Mouse (Mus musculus) ovary, postnatal 14 days (tissue): ENCODE data around the gene Agap1.

Source experiments
- DNase-seq: peaks from one replicate; pipeline ENCODE4 v3.0.0; 2022; ENCODE audit warnings: low spot score

Gene Agap1

DNA sequence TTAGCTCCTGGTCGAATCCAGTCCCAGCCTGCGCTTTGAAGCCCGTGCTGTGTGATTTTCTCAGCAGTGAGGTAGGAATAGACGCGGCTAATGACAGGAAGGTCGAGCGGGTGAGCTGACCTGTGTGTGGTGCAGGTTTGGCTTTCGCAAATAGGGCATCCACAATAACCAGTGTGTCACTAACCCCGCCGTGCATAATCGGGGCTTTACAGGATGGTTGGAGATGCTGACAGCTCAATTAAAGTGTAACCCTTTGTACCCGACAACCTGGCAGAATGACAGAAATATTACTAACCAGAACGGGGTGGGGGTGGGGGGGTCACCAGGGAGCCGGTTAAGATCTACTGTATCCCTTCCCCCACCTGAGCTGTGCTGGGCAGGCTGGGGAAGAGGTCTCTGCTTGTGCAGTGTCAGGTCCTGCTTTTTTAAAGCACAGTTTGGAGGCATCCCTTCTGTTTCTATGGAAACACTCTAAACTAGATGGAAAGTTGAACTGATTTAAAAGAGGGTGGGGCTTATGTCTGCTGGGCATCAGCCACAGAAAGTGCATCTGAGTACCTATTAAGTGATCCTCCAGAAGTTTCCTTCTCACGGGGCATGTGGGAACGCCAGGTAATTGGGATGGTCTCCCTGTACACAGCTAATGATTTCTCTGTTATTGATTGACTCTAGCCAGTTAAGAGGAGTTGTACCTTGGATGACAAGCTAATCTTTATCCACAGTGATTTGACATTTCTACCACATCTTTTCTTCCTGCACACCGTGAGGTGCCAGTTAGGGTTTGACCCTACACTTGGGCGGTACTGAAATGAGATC lies 259.8 kb downstream of the Agap1 start:
- no peak for DNase-seq

DNA sequence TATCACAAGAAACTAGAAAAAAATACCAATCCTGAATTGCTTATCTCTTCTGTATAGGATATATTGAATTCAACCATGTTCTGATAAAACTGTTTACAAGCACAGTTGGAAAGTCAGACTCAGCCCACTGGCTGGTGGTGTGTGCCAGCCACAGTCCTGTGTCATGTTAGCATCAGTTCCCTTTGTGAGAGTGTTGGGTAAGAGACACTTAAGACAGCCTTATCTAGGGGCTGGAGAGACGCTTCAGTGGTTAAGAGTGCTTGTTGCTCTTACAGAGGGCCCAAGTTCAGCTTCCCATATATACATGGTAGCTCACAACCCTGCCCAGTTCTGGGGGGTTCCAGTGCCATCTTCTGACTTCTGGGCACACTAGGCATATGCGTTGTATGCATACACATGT lies 261.6 kb downstream of the Agap1 start:
- DNase-seq, result no peak

DNA sequence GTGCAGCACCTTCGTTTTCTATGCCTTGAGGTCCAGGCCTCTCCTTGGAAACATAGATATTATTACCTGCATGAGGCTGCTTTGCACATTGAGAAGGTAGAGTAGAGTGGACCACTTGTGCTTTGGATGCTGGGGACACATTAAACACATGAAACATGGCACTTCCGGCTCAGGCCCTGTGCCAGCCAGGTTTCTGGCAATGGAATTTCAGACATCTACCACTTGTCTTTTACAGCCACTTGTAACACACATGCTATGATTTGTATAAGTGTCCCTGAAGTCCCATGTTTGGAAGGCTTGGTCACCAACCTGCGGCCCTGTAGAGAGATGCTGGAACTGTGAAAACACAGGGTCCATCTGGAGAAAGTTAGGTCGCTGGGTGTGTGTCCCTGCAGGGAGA lies 262.5 kb downstream of the Agap1 start:
- no peak for DNase-seq

DNA sequence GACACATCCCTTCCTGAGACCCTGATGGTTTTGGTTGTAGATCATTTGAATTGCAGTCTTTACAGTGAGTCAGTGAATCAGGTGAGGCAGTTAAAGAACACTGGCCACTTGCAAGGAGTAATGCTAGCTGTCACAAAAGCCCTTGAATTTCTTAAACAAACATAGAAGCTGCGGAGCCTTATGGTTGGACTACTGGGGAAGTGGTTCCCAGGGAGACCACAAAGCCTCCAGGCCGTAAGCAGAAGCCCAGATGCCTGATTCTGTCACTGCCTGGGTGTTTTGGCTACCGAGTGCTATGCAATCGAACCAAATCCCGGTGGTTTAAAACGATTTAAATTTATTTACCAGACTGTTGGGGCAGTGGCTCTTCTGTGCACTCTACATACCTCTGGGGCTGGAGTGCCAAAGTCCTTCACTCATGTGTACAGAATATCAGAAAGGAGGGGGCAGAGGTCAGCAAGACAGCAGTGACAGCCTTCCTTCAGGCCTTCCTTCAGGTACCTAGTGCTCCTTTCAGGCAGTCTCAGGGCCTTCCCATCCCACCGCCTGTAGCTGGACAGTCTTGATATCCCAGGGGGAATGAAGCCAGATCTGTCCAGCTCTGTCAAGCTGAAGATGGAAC lies 264.3 kb downstream of the Agap1 start:
- DNase-seq, result no peak

GRCm38 (mm10) chr1:89724141-89724540 lies 269.5 kb downstream of the Agap1 start:
- DNase-seq, result no peak

GRCm38 (mm10) chr1:89724555-89724954 lies 269.9 kb downstream of the Agap1 start:
- no peak for DNase-seq

GRCm38 (mm10) chr1:89724957-89725356 lies 270.4 kb downstream of the Agap1 start:
- no peak for DNase-seq

GRCm38 (mm10) chr1:89728481-89728880 lies 273.9 kb downstream of the Agap1 start:
- no peak for DNase-seq

GRCm38 (mm10) chr1:89730589-89731195 lies 276.1 kb downstream of the Agap1 start:
- DNase-seq, result no peak

GRCm38 (mm10) chr1:89734368-89734767 lies 279.8 kb downstream of the Agap1 start:
- DNase-seq, result no peak

GRCm38 (mm10) chr1:89735146-89735545 lies 280.5 kb downstream of the Agap1 start:
- DNase-seq, result no peak

DNA sequence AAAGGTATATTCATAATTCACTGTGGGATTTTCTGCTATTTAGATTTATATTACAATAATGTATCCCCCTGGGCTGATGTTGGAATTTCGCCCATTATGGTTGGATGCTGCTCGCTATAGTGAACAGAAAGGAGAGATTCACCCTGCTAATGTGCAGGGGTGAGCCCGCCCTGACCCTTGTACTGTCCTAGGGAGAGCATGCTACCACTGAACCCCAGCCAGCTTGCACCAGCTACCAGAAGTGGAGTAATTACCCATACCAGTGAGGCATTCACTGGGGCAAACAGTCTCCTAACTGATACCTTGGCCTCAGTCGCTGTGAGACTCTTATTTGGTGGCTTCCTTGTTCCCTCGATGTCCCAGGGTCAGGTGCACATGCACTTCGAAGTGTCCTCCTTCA lies 281.4 kb downstream of the Agap1 start:
- no peak for DNase-seq

- no peak for DNase-seq
Observed at GRCm38 (mm10) chr1:89739067-89739774, 284.6 kb downstream of the Agap1 start.

DNA sequence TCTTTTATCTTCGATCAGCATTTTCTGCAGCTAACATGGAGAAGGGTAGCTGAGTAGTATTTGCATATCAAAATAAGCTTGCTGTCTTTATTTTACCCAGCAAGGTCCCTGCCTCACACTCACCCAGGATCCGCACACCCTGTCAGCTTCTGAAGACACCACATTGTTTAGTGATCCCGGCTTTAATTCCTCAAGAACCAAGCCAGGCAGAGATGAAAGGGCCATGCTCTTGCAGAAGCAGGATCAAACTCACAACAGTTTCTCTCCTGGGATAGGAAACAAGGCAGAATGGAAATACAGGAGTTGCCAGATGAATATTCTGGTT lies 285.1 kb downstream of the Agap1 start:
- DNase-seq, result no peak

DNA sequence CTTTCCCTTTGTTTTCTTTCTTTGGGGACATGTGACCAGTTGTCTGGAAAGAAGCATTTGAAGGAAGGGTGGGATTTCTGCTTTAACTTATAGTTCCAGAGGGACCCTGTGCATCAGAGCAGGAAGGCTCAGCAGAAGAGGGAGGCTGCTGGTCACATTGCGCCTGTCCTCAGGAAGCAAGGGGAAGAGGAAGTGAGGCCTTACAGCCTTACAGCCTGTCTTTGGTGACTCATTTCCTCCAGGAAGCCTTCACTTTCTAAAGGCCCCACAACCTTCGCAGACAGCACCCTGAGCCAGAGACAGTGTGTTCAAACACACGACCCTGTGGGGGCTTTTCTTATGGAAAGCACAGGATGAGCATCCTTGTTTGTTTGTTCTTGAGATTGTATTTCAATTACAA lies 287.8 kb downstream of the Agap1 start:
- DNase-seq, result no peak

GRCm38 (mm10) chr1:89746171-89746570 lies 291.6 kb downstream of the Agap1 start:
- DNase-seq, result no peak

- no peak for DNase-seq
Observed at GRCm38 (mm10) chr1:89749666-89750065, 295.1 kb downstream of the Agap1 start.

DNA sequence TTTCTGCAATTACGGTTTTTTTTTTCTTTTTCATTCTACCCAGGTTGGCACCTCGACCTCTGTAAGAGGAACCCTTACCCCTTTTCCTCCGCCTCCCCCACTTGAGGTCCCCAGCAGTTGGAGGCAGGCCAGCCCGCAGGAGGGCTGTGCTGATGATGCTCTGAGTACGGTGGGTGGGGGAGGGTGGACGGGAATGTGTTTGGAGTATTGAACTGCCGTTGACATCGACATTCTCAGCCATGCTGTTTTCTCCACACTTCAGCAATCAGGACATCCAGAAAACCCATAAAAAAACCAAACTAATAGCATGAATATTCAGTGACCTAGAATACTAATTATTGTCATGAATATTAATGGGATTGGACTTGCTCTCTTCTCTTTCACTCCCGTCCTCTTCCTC lies 295.9 kb downstream of the Agap1 start:
- no peak for DNase-seq

DNA sequence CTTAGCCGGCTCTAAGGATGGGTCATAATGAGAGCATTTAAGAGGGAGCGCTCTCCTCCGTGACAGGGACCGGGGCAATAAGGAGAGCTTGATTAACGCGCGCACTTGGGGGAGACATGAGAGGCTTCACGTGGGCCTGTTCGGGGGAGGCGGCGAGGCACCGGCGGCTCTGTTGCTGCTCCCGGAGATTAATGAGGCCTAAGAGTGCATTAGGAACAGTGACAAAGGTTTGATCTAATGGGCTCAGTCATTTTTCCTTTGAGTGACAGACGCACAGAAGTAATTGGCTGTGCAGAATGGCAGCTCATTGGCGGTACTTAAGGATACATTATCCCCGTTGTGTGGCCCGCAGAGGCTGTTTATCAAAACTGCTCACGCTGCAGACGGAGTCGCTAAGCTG lies 296.3 kb downstream of the Agap1 start:
- DNase-seq, result no peak

DNA sequence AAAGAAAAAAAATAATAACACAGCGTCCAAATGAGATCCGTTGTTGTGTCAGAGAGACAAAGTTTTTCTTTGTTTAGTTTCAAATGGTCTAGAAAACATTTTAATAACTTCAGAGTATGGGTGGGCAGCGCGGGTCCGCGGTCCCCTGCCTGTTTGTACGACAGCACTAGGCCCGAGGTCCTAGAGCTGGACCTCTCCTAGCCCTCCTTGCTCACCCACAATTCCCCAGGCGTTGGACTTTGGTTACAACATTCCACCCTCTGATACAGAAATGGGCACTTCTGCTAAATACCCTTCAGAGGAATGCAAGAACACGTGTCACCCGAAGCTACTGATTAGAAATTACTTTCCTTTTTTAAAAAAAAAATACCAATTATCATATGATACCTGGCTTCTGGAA lies 296.7 kb downstream of the Agap1 start:
- DNase-seq, result no peak

DNA sequence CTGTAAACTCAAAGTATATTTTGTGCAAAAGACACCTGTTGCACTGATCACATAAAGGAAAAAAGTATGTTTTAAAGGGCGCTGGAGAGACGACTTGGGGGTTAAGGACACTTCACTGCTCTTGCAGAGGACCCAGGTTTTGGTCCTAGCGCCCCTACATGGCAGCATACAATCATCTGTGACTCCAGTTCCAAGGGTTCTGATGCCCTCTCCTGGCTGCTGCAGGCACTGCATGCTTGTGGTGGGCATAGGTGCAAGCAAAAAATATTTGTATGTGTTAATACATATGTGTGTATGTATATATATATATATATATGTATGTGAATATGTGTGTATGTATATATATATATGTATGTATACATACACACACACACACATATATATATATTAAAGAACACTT lies 298.1 kb downstream of the Agap1 start:
- DNase-seq, result no peak

GRCm38 (mm10) chr1:89755358-89755757 lies 300.8 kb downstream of the Agap1 start:
- no peak for DNase-seq

- no peak for DNase-seq
Observed at GRCm38 (mm10) chr1:89756387-89756786, 301.8 kb downstream of the Agap1 start.
